ENCODE assay signal across 9 mouse cellular contexts in genomic region chr7:43680960-43681359, GRCm38 (mm10). TPM values are rescaled to one million over a fixed set of nuclear protein-coding genes. Genes with fewer than 3 reads are reported as not detected.
DNase-seq lines count a peak whose midpoint lies in the region; ATAC-seq and TF ChIP-seq lines count a peak whose summit lies in the region.
"Had no signal": no experiment of that assay in that cellular context is flagged by ENCODE, and none has a peak within 500 bp of the region (broad histone marks: within the 10 kb centered on the region; RNA-seq: fewer than 3 reads in every experiment).

No protein-coding gene starts in this region.

- no peaks in the 10 kb centered on the region for H3K4me1 ChIP-seq in hindbrain, embryonic 14.5 days (replicated peaks; ENCODE audit: control insufficient read depth, insufficient read depth, low read length)
- no peaks in the 10 kb centered on the region for H3K4me1 ChIP-seq in midbrain, embryonic 12.5 days
- H3K4me1 ChIP-seq: liver, embryonic 15.5 days had no signal

- peaks cover 27% of the 10 kb centered on the region for H3K36me3 ChIP-seq in hindbrain, embryonic 14.5 days (replicated peaks; ENCODE audit: control insufficient read depth, insufficient read depth)
- peaks cover 26% of the 10 kb centered on the region for H3K36me3 ChIP-seq in midbrain, embryonic 12.5 days

- in situ Hi-C loops in Patski (cut with MboI; ENCODE audit: low pct_unique_long_range_greater_than_20kb) = loop anchor here (5.0 kb wide), 1 partner anchor 211 kb away; no protein-coding TSS in a partner anchor

- H3K9me3 ChIP-seq in hindbrain, embryonic 14.5 days (ENCODE audit: control insufficient read depth, low read length) = no peaks in the 10 kb centered on the region
- no peaks in the 10 kb centered on the region for H3K9me3 ChIP-seq in midbrain, embryonic 12.5 days
- H3K9me3 ChIP-seq: liver, embryonic 15.5 days had no signal

- H3K4me2 ChIP-seq in hindbrain, embryonic 14.5 days (replicated peaks) = no peak overlapping the region
- no peak overlapping the region for H3K4me2 ChIP-seq in midbrain, embryonic 12.5 days (replicated peaks)
- H3K4me2 ChIP-seq: liver, embryonic 15.5 days had no signal

- intact Hi-C loops in left cerebral cortex, adult 2 months (cut with DNase I) = loop anchor here (1.0 to 5.0 kb wide), 3 partner anchors 86 to 214 kb away; partner anchors contain the start of genes Klk10 and Klk12

- ATAC-seq in Patski = peak; percentile 83
- ATAC-seq in hindbrain, embryonic 14.5 days (ENCODE audit: low FRiP score) = 0 out of 2 replicates have a peak, but pooled peaks have one; percentile 24
- 0 out of 2 replicates have a peak, but pooled peaks have one; percentile 42 for ATAC-seq in midbrain, embryonic 12.5 days (ENCODE audit: low FRiP score, low read depth)

- H3K9ac ChIP-seq in hindbrain, embryonic 14.5 days = no peak overlapping the region
- no peak overlapping the region for H3K9ac ChIP-seq in midbrain, embryonic 12.5 days (replicated peaks)
- H3K9ac ChIP-seq: liver, embryonic 15.5 days had no signal

- H3K27me3 ChIP-seq in Patski = no peaks in the 10 kb centered on the region
- no peaks in the 10 kb centered on the region for H3K27me3 ChIP-seq in hindbrain, embryonic 14.5 days (ENCODE audit: control insufficient read depth, insufficient read depth, low read length)
- no peaks in the 10 kb centered on the region for H3K27me3 ChIP-seq in midbrain, embryonic 12.5 days
- H3K27me3 ChIP-seq: liver, embryonic 15.5 days had no signal

- no peak overlapping the region for H3K27ac ChIP-seq in hindbrain, embryonic 14.5 days
- no peak overlapping the region for H3K27ac ChIP-seq in left cerebral cortex, adult 2 months
- H3K27ac ChIP-seq in midbrain, embryonic 12.5 days (replicated peaks) = no peak overlapping the region
- H3K27ac ChIP-seq: liver, embryonic 15.5 days had no signal

- peak; percentile 83 for TF ChIP-seq CTCF in Patski (IDR thresholded peaks at IDR 0.05)
- TF ChIP-seq CTCF in left cerebral cortex, adult 2 months (IDR thresholded peaks at IDR 0.05) = peak; percentile 86

- DNase-seq in gastrocnemius, adult 18-20 months (ENCODE audit: low spot score) = peak; percentile 34
- DNase-seq in gastrocnemius, postnatal 25 days = no peak
- DNase-seq in Patski (ENCODE audit: low read depth, low spot score) = no peak
- DNase-seq in embryo, embryonic 10 days (ENCODE audit: low spot score) = peak; percentile 79
- peak; percentile 74 for DNase-seq in hindbrain, embryonic 14.5 days (ENCODE audit: low spot score)
- DNase-seq in left cerebral cortex, adult 2 months (ENCODE audit: extremely low spot score in 1 of 2, low spot score in 2 of 2) = peak; percentile 62 to 66
- DNase-seq in spleen, postnatal 4 days (ENCODE audit: low spot score in 2 of 2) = peak; percentile 46 to 80

- POLR2A ChIA-PET in Patski (lab: Charles Lee) = interaction anchor here (0.6 kb wide), 1 partner anchor 26 kb away, joined by 3 read pairs; no protein-coding TSS in a partner anchor

- 18% methylated on average over 5 of the region's 5 CpGs for WGBS in hindbrain, embryonic 14.5 days
- WGBS in midbrain, embryonic 12.5 days = 24% methylated on average over 5 of the region's 5 CpGs

- CTCF ChIA-PET in Patski (lab: Charles Lee) = interaction anchor here (1.0 to 1.5 kb wide), 4 partner anchors 10 to 214 kb away, joined by 3 to 5 read pairs (median 3); no protein-coding TSS in a partner anchor

- no peak overlapping the region for H3K4me3 ChIP-seq in hindbrain, embryonic 14.5 days (replicated peaks; ENCODE audit: low read length)
- no peak overlapping the region for H3K4me3 ChIP-seq in left cerebral cortex, adult 2 months
- no peak overlapping the region for H3K4me3 ChIP-seq in midbrain, embryonic 12.5 days
- H3K4me3 ChIP-seq: liver, embryonic 15.5 days had no signal

RNA-seq across cellular contexts. Expression of gene Ctu1, which starts 9.1 kb away (rescaled TPM):
- total RNA-seq in gastrocnemius, adult 18-20 months (2021) = 1 to 10 TPM; 1.7 to 2.0 TPM
- 1 to 10 TPM; 2.1 to 2.3 TPM for total RNA-seq in gastrocnemius, postnatal 25 days (2021)
- 10.0 TPM for polyA plus RNA-seq in Patski (2021)
- polyA plus RNA-seq in hindbrain, embryonic 14.5 days (2014; fragmentation: Nextera tagmentation; extraction: Ambion mirVana) = 14.6 and 15.1 TPM in 2 replicates
- total RNA-seq in left cerebral cortex, adult 2 months (2021) = 1 to 10 TPM; 8.5 to 8.9 TPM
- polyA plus RNA-seq in midbrain, embryonic 12.5 days (2016; fragmentation: Nextera tagmentation; extraction: Ambion mirVana) = 17.6 and 17.9 TPM in 2 replicates

RNA-seq across cellular contexts. Expression of gene Klk14, which starts 9.3 kb away (rescaled TPM):
- not detected for total RNA-seq in gastrocnemius, adult 18-20 months (2021)
- not detected for total RNA-seq in gastrocnemius, postnatal 25 days (2021)
- not detected for polyA plus RNA-seq in Patski (2021)
- not detected in 2 replicates for polyA plus RNA-seq in hindbrain, embryonic 14.5 days (2014; fragmentation: Nextera tagmentation; extraction: Ambion mirVana)
- total RNA-seq in left cerebral cortex, adult 2 months (2021) = not detected
- not detected in 2 replicates for polyA plus RNA-seq in midbrain, embryonic 12.5 days (2016; fragmentation: Nextera tagmentation; extraction: Ambion mirVana)
- polyA plus RNA-seq: liver, embryonic 15.5 days had no signal

RNA-seq across cellular contexts. Expression of gene Siglece, which starts 21.0 kb away (rescaled TPM):
- total RNA-seq in gastrocnemius, adult 18-20 months (2021) = under 1 TPM; 0.16 to 0.40 TPM
- under 1 TPM; 0.31 to 0.32 TPM for total RNA-seq in gastrocnemius, postnatal 25 days (2021)
- polyA plus RNA-seq in Patski (2021) = 0.17 TPM
- 0.14 and 0.40 TPM in 2 replicates for polyA plus RNA-seq in hindbrain, embryonic 14.5 days (2014; fragmentation: Nextera tagmentation; extraction: Ambion mirVana)
- total RNA-seq in left cerebral cortex, adult 2 months (2021) = 1 to 10 TPM; 1.3 to 1.5 TPM
- 0.24 TPM in 2 replicates for polyA plus RNA-seq in midbrain, embryonic 12.5 days (2016; fragmentation: Nextera tagmentation; extraction: Ambion mirVana)

RNA-seq across cellular contexts. Expression of gene Klk13, which starts 31.4 kb away (rescaled TPM):
- under 1 TPM in 1 of 2 experiments, not detected in 1; 0.33 TPM for total RNA-seq in gastrocnemius, adult 18-20 months (2021)
- not detected for total RNA-seq in gastrocnemius, postnatal 25 days (2021)
- polyA plus RNA-seq in Patski (2021) = not detected
- not detected in 2 replicates for polyA plus RNA-seq in hindbrain, embryonic 14.5 days (2014; fragmentation: Nextera tagmentation; extraction: Ambion mirVana)
- total RNA-seq in left cerebral cortex, adult 2 months (2021) = not detected
- polyA plus RNA-seq in midbrain, embryonic 12.5 days (2016; fragmentation: Nextera tagmentation; extraction: Ambion mirVana) = not detected in 2 replicates
- polyA plus RNA-seq: liver, embryonic 15.5 days had no signal

RNA-seq across cellular contexts. Expression of gene Ceacam18, which starts 46.5 kb away (rescaled TPM):
- total RNA-seq in gastrocnemius, adult 18-20 months (2021) = not detected
- total RNA-seq in gastrocnemius, postnatal 25 days (2021) = not detected
- 0.06 TPM for polyA plus RNA-seq in Patski (2021)
- not detected in 2 replicates for polyA plus RNA-seq in hindbrain, embryonic 14.5 days (2014; fragmentation: Nextera tagmentation; extraction: Ambion mirVana)
- total RNA-seq in left cerebral cortex, adult 2 months (2021) = not detected
- polyA plus RNA-seq in midbrain, embryonic 12.5 days (2016; fragmentation: Nextera tagmentation; extraction: Ambion mirVana) = not detected in 2 replicates

Comparison
In these comparisons a context has a peak if more than half of its experiments do, and no peak if none do; other contexts are left out.
1. DNase-seq: peak in gastrocnemius, adult 18-20 months (single experiment), embryo, embryonic 10 days (single experiment), hindbrain, embryonic 14.5 days (single experiment), left cerebral cortex, adult 2 months (2 of 2) and spleen, postnatal 4 days (2 of 2); none in gastrocnemius, postnatal 25 days (single experiment) and Patski (single experiment).
2. ATAC-seq: peak in every context shown above with its lines; median percentile 83 in Patski; 42 in midbrain, embryonic 12.5 days; 24 in hindbrain, embryonic 14.5 days.